Mouse (Mus musculus) testis, adult 2 months (tissue): ENCODE data around the gene Gucd1.

ENCODE experiments used
- CTCF ChIP-seq: fragments of 200-500 bp; IDR thresholded peaks from 2 replicates; pipeline ENCODE4 v1.5.1; 2012; ENCODE audit warnings: low read depth, mild to moderate bottlenecking, inconsistent platforms, low read length, moderate library complexity; ENCODE audit not compliant: control insufficient read depth, insufficient read depth, insufficient replicate concordance
- POLR2A ChIP-seq: fragments of 200-500 bp; IDR thresholded peaks from 2 replicates; pipeline ENCODE4 v1.6.1; 2012; ENCODE audit warnings: low read depth, mild to moderate bottlenecking, inconsistent platforms, low read length, moderate library complexity; ENCODE audit not compliant: control insufficient read depth

DNA sequence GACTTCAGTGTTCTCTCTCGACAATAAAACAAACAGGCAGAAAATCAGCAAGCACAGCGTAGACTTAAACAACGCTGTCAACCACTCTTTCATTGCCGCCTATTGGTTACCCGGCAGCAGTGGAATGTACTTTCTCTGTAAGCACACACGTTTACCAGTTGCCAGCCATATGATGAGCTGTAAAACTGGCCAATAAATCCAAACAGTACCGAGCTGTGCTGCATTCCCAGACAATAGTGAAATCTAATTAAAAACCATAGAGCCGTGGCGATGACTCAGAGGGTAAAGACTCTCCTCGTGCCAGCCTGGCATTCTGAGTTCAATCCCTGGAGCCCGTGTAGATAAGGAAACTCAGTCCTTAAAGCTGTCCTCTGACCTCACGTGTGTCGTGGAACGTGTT, 30.7 kb upstream of the Gucd1 start:
- TF ChIP-seq CTCF (no peak), POLR2A (no peak)
